9 mouse cellular contexts compared by ENCODE assay signal in genomic region chr9:58092581-58093269, GRCm38 (mm10). TPM values are rescaled to one million over a fixed set of nuclear protein-coding genes. Genes with fewer than 3 reads are reported as not detected.
DNase-seq lines count a peak whose midpoint lies in the region; ATAC-seq and TF ChIP-seq lines count a peak whose summit lies in the region.
"Had no signal": no experiment of that assay in that cellular context is flagged by ENCODE, and none has a peak within 500 bp of the region (broad histone marks: within the 10 kb centered on the region; RNA-seq: fewer than 3 reads in every experiment).

No protein-coding gene starts in this region.

- no peak for ATAC-seq in kidney, embryonic 15.5 days (replicated peaks; ENCODE audit: low FRiP score)
- peak; percentile 77 for ATAC-seq in hindbrain, embryonic 16.5 days
- ATAC-seq in monocyte, adult 5-6 weeks (replicated peaks; ENCODE audit: insufficient number of reproducible peaks, low FRiP score, low TSS enrichment, poor library complexity, severe bottlenecking) = no peak
- ATAC-seq in megakaryocyte progenitor cell, adult 5-6 weeks (replicated peaks; ENCODE audit: poor library complexity) = no peak

- DNase-seq in kidney, adult 2 months = peak; percentile 52
- DNase-seq in adrenal gland, adult 2 months = peak; percentile 88
- DNase-seq in cerebellum, postnatal 25 days = peak; percentile 95
- no peak for DNase-seq in frontal cortex, adult 2 months (ENCODE audit: extremely low spot score in 1 of 2, low spot score in 1 of 2)

- WGBS in kidney, adult 2 months = 61% methylated on average over 7 of the region's 7 CpGs
- 78% methylated on average over 7 of the region's 7 CpGs for WGBS in kidney, embryonic 15.5 days
- 47% methylated on average over 7 of the region's 7 CpGs for whole genome bisulfite sequencing in hindbrain, embryonic 16.5 days

- no peaks in the 10 kb centered on the region for H3K9me3 ChIP-seq in kidney, embryonic 15.5 days (replicated peaks)
- no peaks in the 10 kb centered on the region for H3K9me3 ChIP-seq in hindbrain, embryonic 16.5 days (ENCODE audit: control insufficient read depth, low read length)

- H3K36me3 ChIP-seq in kidney, adult 2 months (ENCODE audit: control insufficient read depth, insufficient read depth, low read length) = no peaks in the 10 kb centered on the region
- no peaks in the 10 kb centered on the region for H3K36me3 ChIP-seq in kidney, embryonic 15.5 days
- no peaks in the 10 kb centered on the region for H3K36me3 ChIP-seq in hindbrain, embryonic 16.5 days (ENCODE audit: control insufficient read depth, insufficient read depth, low read length)

- TF ChIP-seq CTCF in kidney, adult 2 months (conservative IDR thresholded peaks at IDR 0.05; ENCODE audit: insufficient read depth, insufficient read length, low read depth, low read length) = no peak

- no peak overlapping the region for H3K27ac ChIP-seq in kidney, adult 2 months (ENCODE audit: insufficient read depth, low read depth, low read length)
- no peak overlapping the region for H3K27ac ChIP-seq in kidney, embryonic 15.5 days
- no peak overlapping the region for H3K27ac ChIP-seq in hindbrain, embryonic 16.5 days (ENCODE audit: low read depth, low read length)

- no peak overlapping the region for H3K4me3 ChIP-seq in kidney, adult 2 months (ENCODE audit: insufficient read depth, low read depth, low read length)
- H3K4me3 ChIP-seq in kidney, embryonic 15.5 days (replicated peaks) = no peak overlapping the region
- no peak overlapping the region for H3K4me3 ChIP-seq in hindbrain, embryonic 16.5 days (ENCODE audit: low read length)

- H3K9ac ChIP-seq in kidney, embryonic 15.5 days = no peak overlapping the region
- no peak overlapping the region for H3K9ac ChIP-seq in hindbrain, embryonic 16.5 days (ENCODE audit: low read depth, low read length)

- TF ChIP-seq POLR2A in kidney, adult 2 months (IDR thresholded peaks at IDR 0.05; ENCODE audit: low read depth, low read length) = no peak

- H3K4me2 ChIP-seq in kidney, embryonic 15.5 days = no peak overlapping the region
- no peak overlapping the region for H3K4me2 ChIP-seq in hindbrain, embryonic 16.5 days (ENCODE audit: low read length)

- H3K27me3 ChIP-seq in kidney, adult 2 months (replicated peaks; ENCODE audit: control insufficient read depth, insufficient read depth, low read length) = no peaks in the 10 kb centered on the region
- H3K27me3 ChIP-seq in kidney, embryonic 15.5 days = no peaks in the 10 kb centered on the region
- no peaks in the 10 kb centered on the region; the same call in 1 of the 2 replicates for H3K27me3 ChIP-seq in hindbrain, embryonic 16.5 days (replicated peaks; ENCODE audit: control insufficient read depth, insufficient read depth, low read length)

- H3K4me1 ChIP-seq in kidney, adult 2 months (ENCODE audit: control insufficient read depth, insufficient read depth, low read length) = no peaks in the 10 kb centered on the region
- H3K4me1 ChIP-seq in kidney, embryonic 15.5 days = peaks cover 7% of the 10 kb centered on the region
- peaks cover 11% of the 10 kb centered on the region for H3K4me1 ChIP-seq in hindbrain, embryonic 16.5 days (ENCODE audit: control insufficient read depth, insufficient read depth, low read depth, low read length)

RNA-seq across cellular contexts. Expression of gene Ccdc33, which starts 25.9 kb away (rescaled TPM):
- 0.18 TPM in 1 of 2 replicates, not detected in the other for polyA plus RNA-seq in kidney, adult 2 months (2012; rRNA removed)
- polyA plus RNA-seq in kidney, embryonic 15.5 days (2015; fragmentation: Nextera tagmentation; extraction: Ambion mirVana) = 0.29 and 0.44 TPM in 2 replicates
- under 1 TPM; 0.21 to 0.84 TPM for total RNA-seq in adrenal gland, adult 2 months (2021)
- 0.18 and 0.34 TPM in 2 replicates for polyA plus RNA-seq in adrenal gland, adult 2 months (2012; rRNA removed)
- polyA plus RNA-seq in hindbrain, embryonic 16.5 days (2015; fragmentation: Nextera tagmentation; extraction: Ambion mirVana) = 0.43 and 0.79 TPM in 2 replicates
- polyA plus RNA-seq in frontal cortex, adult 2 months (2012; rRNA removed) = 1.4 and 1.8 TPM in 2 replicates
- not detected in 3 replicates for total RNA-seq in monocyte, adult 5-6 weeks (2017)
- not detected in 2 replicates for total RNA-seq in megakaryocyte progenitor cell, adult 5-6 weeks (2015)
- total RNA-seq in megakaryocyte progenitor cell, adult 5-6 weeks (2017) = not detected in 2 replicates
- polyA plus RNA-seq: neural tube, embryonic 14.5 days had no signal

RNA-seq across cellular contexts. Expression of gene Stra6, which starts 29.1 kb away (rescaled TPM):
- polyA plus RNA-seq in kidney, adult 2 months (2012; rRNA removed) = 15.4 and 19.5 TPM in 2 replicates
- polyA plus RNA-seq in kidney, embryonic 15.5 days (2015; fragmentation: Nextera tagmentation; extraction: Ambion mirVana) = 28.0 and 29.7 TPM in 2 replicates
- 1 to 10 TPM; 1.5 to 1.8 TPM for total RNA-seq in adrenal gland, adult 2 months (2021)
- polyA plus RNA-seq in adrenal gland, adult 2 months (2012; rRNA removed) = 2.0 and 2.6 TPM in 2 replicates
- 11.6 and 16.4 TPM in 2 replicates for polyA plus RNA-seq in hindbrain, embryonic 16.5 days (2015; fragmentation: Nextera tagmentation; extraction: Ambion mirVana)
- 5.7 and 7.6 TPM in 2 replicates for polyA plus RNA-seq in frontal cortex, adult 2 months (2012; rRNA removed)
- not detected in 3 replicates for total RNA-seq in monocyte, adult 5-6 weeks (2017)
- not detected in 2 replicates for total RNA-seq in megakaryocyte progenitor cell, adult 5-6 weeks (2015)
- total RNA-seq in megakaryocyte progenitor cell, adult 5-6 weeks (2017) = not detected in 2 replicates

Comparison
In these comparisons a context has a peak if more than half of its experiments do, and no peak if none do; other contexts are left out.
1. DNase-seq: peak in kidney, adult 2 months (single experiment), adrenal gland, adult 2 months (single experiment) and cerebellum, postnatal 25 days (2 of 2); none in frontal cortex, adult 2 months (0 of 2).